Mouse (Mus musculus) 3134 (cell line): ENCODE data around the gene Iscu.
A peak's percentile ranks its signal among the peaks of the same experiment; 100 is the strongest.

Source experiments
- DNase-seq: peaks from one replicate; pipeline ENCODE4 v3.0.0-alpha.2; 2011; ENCODE audit warnings: low spot score; ENCODE audit not compliant: insufficient read length; ENCODE audit errors: extremely low read depth

The Iscu gene

DNA sequence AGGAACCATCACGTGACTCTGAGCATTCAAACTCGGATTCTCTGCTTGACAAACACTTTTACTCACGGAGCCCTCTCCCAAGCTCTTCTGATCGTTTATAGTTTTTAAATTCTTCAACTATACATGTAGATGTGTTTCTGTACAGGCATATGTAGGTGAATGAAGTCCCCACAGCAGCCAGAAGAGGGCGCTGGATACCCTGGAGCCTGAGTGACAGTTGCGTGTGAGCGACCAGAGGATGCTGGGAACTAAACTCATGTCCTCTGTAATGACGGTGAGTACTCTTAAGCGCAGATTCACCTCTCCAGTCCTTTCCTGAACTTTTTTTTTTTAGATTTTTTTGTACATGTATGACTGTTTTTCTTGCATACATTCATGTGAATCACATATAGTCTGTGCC is 41.1 kb downstream of the Iscu start:
- no peak for DNase-seq

DNA sequence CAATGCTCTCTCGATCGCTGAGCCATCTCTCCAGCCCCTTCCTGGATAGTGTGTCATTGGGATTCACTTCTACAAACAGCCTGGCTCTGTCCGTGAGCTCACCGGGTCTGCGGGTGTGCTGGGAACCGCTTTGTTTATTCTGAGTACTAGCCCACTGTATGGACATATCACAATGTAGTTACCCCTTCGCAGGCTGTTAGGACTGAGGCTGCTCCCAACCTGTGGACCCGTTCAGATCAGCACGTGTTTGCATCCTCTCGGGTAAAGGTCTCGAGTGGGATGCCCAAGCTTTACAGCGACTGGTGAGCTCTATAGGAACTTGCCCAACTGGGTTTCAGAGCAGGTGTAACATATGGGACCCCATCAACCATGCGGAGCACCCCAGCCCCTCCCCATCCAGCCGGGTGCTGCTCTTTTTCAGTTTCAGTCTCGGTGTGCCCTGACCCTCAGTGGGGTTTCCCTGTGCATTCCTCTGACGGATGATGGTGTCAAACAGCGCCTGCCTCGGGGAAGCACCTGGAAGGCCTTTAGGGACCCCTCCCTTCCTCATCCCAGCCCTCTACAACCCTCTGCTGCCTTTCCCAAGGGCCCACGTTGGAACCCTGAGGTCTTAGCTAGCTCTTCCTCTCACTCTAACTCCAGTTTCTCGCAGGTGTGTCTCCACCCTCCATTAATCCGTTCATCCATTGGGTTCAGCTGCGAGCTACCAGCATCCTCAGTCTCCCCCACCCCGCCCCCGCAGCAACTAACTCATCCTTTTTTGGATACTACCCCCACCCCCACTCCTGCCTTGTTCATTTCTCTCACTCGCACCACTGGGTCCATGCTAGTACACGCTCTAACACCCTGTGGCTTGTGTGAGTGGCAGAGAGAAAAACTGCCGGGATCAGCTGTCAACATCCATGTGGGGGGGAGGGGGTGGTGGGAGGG is 41.8 kb downstream of the Iscu start:
- no peak for DNase-seq

- DNase-seq, result no peak
Measured at GRCm38 (mm10) chr5:113815041-113815389, 42.5 kb downstream of the Iscu start.

DNA sequence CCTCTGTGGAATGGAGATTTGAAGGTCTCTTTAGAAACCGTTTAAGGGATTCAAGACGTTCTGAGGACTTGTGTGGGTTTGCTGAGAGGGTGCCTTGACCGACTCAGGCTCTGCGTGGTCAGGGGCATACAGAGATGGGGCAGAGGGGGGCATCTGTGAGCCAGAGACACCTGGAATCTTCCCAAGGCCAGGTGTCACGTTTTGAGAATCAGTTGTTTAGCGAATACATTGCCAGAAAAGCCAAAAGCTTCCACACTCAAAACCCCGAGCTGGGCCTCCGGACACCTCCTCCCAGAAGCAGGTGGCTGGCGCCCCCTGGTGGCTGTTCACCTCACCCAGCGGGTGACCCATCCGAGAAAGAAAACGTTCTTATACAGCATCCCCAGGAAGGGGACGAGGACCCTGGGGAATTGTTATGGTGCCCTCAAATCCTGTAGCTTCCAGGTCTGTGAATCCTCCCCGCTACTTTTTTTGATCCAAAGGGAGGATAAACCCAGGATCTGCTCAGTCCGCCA is 43.1 kb downstream of the Iscu start:
- DNase-seq, result peak; percentile 60

DNA sequence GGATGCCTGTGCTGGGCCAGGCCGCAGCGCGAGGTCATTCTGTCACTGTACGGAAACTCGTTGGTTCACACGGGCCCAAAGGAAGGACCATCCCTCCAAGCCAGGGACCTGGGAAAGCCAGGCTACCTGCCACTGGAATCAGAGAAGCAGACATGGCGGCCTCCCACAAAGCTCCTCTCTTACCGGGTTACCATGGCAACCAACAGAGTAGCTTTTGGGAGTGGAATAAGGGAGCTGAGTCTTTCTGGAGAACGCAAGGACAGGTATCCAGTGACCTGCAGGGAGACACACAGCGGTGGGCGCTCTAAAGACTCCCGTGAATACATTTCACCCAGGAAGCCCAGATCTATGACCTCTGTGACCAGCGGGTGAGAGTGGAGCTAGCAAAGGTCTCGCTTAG is 46.0 kb downstream of the Iscu start:
- no peak for DNase-seq

DNA sequence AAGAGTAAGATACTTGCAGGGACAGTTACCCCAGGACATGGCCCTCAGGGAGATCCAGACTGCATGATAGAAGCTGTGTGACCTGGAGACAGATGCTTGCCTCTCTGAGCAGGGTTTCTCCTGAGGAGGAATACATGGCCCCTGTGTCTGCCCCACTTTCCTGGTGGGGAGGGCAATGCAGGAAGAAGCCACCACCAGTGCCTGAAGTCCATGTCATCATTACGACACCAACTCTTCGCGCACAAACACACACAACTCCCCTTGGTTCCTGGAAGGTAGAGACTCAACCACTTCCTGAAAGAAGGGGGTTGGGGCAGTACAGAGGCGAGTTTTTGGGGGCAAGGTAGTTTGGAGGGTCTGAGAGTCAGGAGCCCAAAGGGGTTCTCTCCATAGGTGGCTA is 51.7 kb downstream of the Iscu start:
- no peak for DNase-seq

GRCm38 (mm10) chr5:113825558-113825957 is 53.0 kb downstream of the Iscu start:
- no peak for DNase-seq

DNA sequence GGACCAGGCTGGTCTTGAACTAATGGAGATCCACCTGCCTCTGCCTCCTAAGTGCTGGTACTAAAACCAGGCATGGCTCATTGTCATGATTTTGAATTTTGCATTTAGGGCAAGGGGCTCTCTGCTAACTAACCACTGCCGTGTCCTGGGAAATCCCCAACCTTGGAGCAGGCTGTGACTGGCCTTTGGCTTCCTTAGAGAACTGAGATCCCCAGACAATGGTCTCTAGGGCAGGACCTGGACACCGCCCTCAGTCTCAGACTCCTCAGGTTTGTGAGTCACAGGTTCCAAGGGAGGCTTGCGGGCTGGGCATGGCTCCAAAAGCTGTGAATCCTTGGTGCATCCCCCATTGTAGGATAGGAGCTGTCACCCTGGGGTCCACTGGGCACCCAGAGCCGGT is 54.1 kb downstream of the Iscu start:
- peak; percentile 21 for DNase-seq
